ENCODE assay signal across 22 mouse cellular contexts in genomic region chr12:69796311-69796710, GRCm38 (mm10). TPM values are rescaled to one million over a fixed set of nuclear protein-coding genes. Genes with fewer than 3 reads are reported as not detected.
DNase-seq lines count a peak whose midpoint lies in the region; TF ChIP-seq lines count a peak whose summit lies in the region.
"Had no signal": no experiment of that assay in that cellular context is flagged by ENCODE, and none has a peak within 500 bp of the region (broad histone marks: within the 10 kb centered on the region; RNA-seq: fewer than 3 reads in every experiment).

No protein-coding gene starts in this region.

- no peaks in the 10 kb centered on the region for H3K79me2 ChIP-seq in liver, adult 2 months (ENCODE audit: control insufficient read depth, insufficient read depth, low read length)

- H3K27ac ChIP-seq in liver, adult 2 months (replicated peaks; ENCODE audit: insufficient read depth, low read depth, low read length) = peak overlapping the region; percentile 53
- H3K27ac ChIP-seq: embryonic facial prominence, embryonic 12.5 days; forebrain, embryonic 15.5 days; heart, embryonic 10.5 days; hindbrain, embryonic 13.5 days had no signal

- WGBS in liver, adult 2 months = 20% methylated on average over 3 of the region's 3 CpGs

- H3K4me3 ChIP-seq in liver, adult 2 months (ENCODE audit: insufficient read depth, low read depth, low read length) = no peak overlapping the region
- H3K4me3 ChIP-seq: embryonic facial prominence, embryonic 12.5 days; forebrain, embryonic 15.5 days; heart, embryonic 10.5 days; hindbrain, embryonic 13.5 days had no signal

- intact Hi-C loops in left cerebral cortex, postnatal 25 days (cut with DNase I) = no loop called here

- no peak overlapping the region for H3K9ac ChIP-seq in liver, adult 2 months (ENCODE audit: low read depth, low read length)
- H3K9ac ChIP-seq: embryonic facial prominence, embryonic 12.5 days; forebrain, embryonic 15.5 days; hindbrain, embryonic 13.5 days had no signal

- H3K27me3 ChIP-seq in liver, adult 2 months (ENCODE audit: control insufficient read depth, insufficient read depth, low read length) = no peaks in the 10 kb centered on the region
- H3K27me3 ChIP-seq: embryonic facial prominence, embryonic 12.5 days; forebrain, embryonic 15.5 days; hindbrain, embryonic 13.5 days had no signal

- H3K36me3 ChIP-seq in liver, adult 2 months (ENCODE audit: control insufficient read depth, insufficient read depth, low read length) = no peaks in the 10 kb centered on the region
- H3K36me3 ChIP-seq: embryonic facial prominence, embryonic 12.5 days; forebrain, embryonic 15.5 days; G1E; heart, embryonic 10.5 days; hindbrain, embryonic 13.5 days had no signal

- DNase-seq in adrenal gland, postnatal 10 days = peak; percentile 48
- no peak for DNase-seq in adrenal gland, postnatal 4 days (ENCODE audit: low spot score in 2 of 2)
- DNase-seq in liver, adult 2 months (ENCODE audit: extremely low read depth, low read depth, low spot score) = peak; percentile 89
- no peak for DNase-seq in liver
- peak; percentile 87 for DNase-seq in kidney, postnatal 14 days
- DNase-seq in left cerebral cortex, postnatal 25 days (ENCODE audit: low spot score in 2 of 2) = no peak
- DNase-seq in layer of hippocampus, adult 18-20 months (ENCODE audit: low spot score in 2 of 2) = no peak
- DNase-seq in heart, adult 18-20 months = no peak
- DNase-seq: adrenal gland, postnatal 25 days; B cell, adult 2 months; cerebellum, adult 2 months; cerebellum, postnatal 14 days; gastrocnemius, postnatal 36 days; heart, adult 11 months; heart, postnatal 10 days; heart, postnatal 4 days had no signal

- H3K4me1 ChIP-seq in liver, adult 2 months (ENCODE audit: control insufficient read depth, insufficient read depth, low read length) = peaks cover 3% of the 10 kb centered on the region; the same call in 1 of the 2 replicates
- H3K4me1 ChIP-seq: embryonic facial prominence, embryonic 12.5 days had no signal

- no peak for TF ChIP-seq CTCF in liver, adult 2 months (IDR thresholded peaks at IDR 0.05; ENCODE audit: low read depth, low read length)

- TF ChIP-seq POLR2A in liver, adult 2 months (IDR thresholded peaks at IDR 0.05; ENCODE audit: extremely low read depth, insufficient read depth, low read length) = no peak

RNA-seq across cellular contexts. Expression of gene Cdkl1, which starts 5.2 kb away (rescaled TPM):
- total RNA-seq in adrenal gland, postnatal 10 days (2021) = 1 to 10 TPM; 3.3 to 4.3 TPM
- total RNA-seq in adrenal gland, postnatal 4 days (2021) = 10 to 100 TPM in 1 of 2 experiments, 1 to 10 TPM in 1; 6.5 to 23.4 TPM
- 0.28 and 0.54 TPM in 2 replicates for total RNA-seq in liver, adult 2 months (2014; rRNA removed)
- polyA plus RNA-seq in liver, adult 2 months (2012; rRNA removed) = 0.05 TPM in 1 of 2 replicates, not detected in the other
- 10 to 100 TPM; 25.0 to 27.8 TPM for total RNA-seq in left cerebral cortex, postnatal 25 days (2021)
- 10 to 100 TPM; 24.3 to 25.0 TPM for total RNA-seq in layer of hippocampus, adult 18-20 months (2021)
- 10 to 100 TPM; 11.2 to 15.7 TPM for total RNA-seq in heart, adult 18-20 months (2021)
- total RNA-seq: G1E had no signal
- polyA plus RNA-seq: CD4-positive, CD25-positive, alpha-beta regulatory T cell, adult 4 months; G1E had no signal

Comparison
In these comparisons a context has a peak if more than half of its experiments do, and no peak if none do; other contexts are left out.
1. DNase-seq: peak in adrenal gland, postnatal 10 days (single experiment), liver, adult 2 months (single experiment) and kidney, postnatal 14 days (single experiment); none in adrenal gland, postnatal 4 days (0 of 2), liver (single experiment), left cerebral cortex, postnatal 25 days (0 of 2), layer of hippocampus, adult 18-20 months (0 of 2) and heart, adult 18-20 months (0 of 2).